Mouse (Mus musculus) embryonic facial prominence, embryonic 10.5 days (tissue): ENCODE results near the gene Ten1. TPM values are rescaled to one million over a fixed set of nuclear protein-coding genes. Genes with fewer than 3 reads are reported as not detected.
A peak's percentile ranks its signal among the peaks of the same experiment; 100 is the strongest.

ENCODE experiments used
- DNase-seq: peaks from one replicate; pipeline ENCODE4 v3.0.0-alpha.2; 2017; ENCODE audit warnings: low spot score
- H3K27ac ChIP-seq: fragments of 300-500 bp; sonication (generic); replicated peaks from 2 replicates; pipeline ENCODE4 v1.5.1; 2016; ENCODE audit warnings: mild to moderate bottlenecking
- H3K27me3 ChIP-seq: fragments of 300-500 bp; sonication (generic); replicated peaks from 2 replicates; pipeline ENCODE4 v1.6.1; 2016; ENCODE audit warnings: low read depth, mild to moderate bottlenecking; ENCODE audit not compliant: poor library complexity, severe bottlenecking
- H3K36me3 ChIP-seq: fragments of 300-500 bp; sonication (generic); replicated peaks from 2 replicates; pipeline ENCODE4 v1.6.1; 2016; ENCODE audit warnings: mild to moderate bottlenecking, moderate library complexity
- H3K4me1 ChIP-seq: fragments of 300-500 bp; sonication (generic); 2 replicates; pipeline ENCODE4 v1.6.1; 2016
- H3K4me3 ChIP-seq: fragments of 300-500 bp; sonication (generic); 2 replicates; pipeline ENCODE4 v1.5.1; 2016; ENCODE audit warnings: mild to moderate bottlenecking, moderate library complexity
- H3K9me3 ChIP-seq: fragments of 300-500 bp; sonication (generic); 2 replicates; pipeline ENCODE4 v1.6.1; 2016; ENCODE audit warnings: mild to moderate bottlenecking
- WGBS: fragments of 180-500 bp; shearing (Covaris S2); methylation state at CpG from one replicate; pipeline ENCODE4 v1.1.7; 2016; 5-methylcytosine and 5-hydroxymethylcytosine counted together
- polyA plus RNA-seq: library from polyadenylated mRNA; unstranded; fragments of >200 nt; fragmentation: Nextera tagmentation; extraction: Ambion mirVana; gene quantifications from 2 replicates; pipeline ENCODE4 v1.2.1, GENCODE M21; 2016

The Ten1 gene
- polyA plus RNA-seq, 1 experiment from 2014 or later = 65.6 TPM

GRCm38 (mm10) chr11:116176010-116176409 is 22.6 kb upstream of the Ten1 start:
- Histone ChIP-seq H3K4me3 (no peak overlapping the region), H3K27me3 (no peaks in the 10 kb centered on the region), H3K4me1 (peaks cover 3% of the 10 kb centered on the region; the same call in 1 of the 2 replicates), H3K9me3 (no peaks in the 10 kb centered on the region), H3K36me3 (peaks cover 92% of the 10 kb centered on the region), H3K27ac (no peak overlapping the region)
- DNase-seq = no peak
- WGBS = 86% methylated on average over 7 of the region's 7 CpGs

- no peak for DNase-seq
- Histone ChIP-seq H3K27ac (no peak overlapping the region), H3K36me3 (peaks cover 91% of the 10 kb centered on the region), H3K27me3 (no peaks in the 10 kb centered on the region), H3K9me3 (no peaks in the 10 kb centered on the region), H3K4me1 (no peaks in the 10 kb centered on the region), H3K4me3 (no peak overlapping the region)
- WGBS = 91% methylated on average over 20 of the region's 20 CpGs
Measured at GRCm38 (mm10) chr11:116178411-116179121, 20.1 kb upstream of the Ten1 start.

GRCm38 (mm10) chr11:116185836-116186235 is 12.8 kb upstream of the Ten1 start:
- H3K4me3 ChIP-seq = no peak overlapping the region
- H3K27me3 ChIP-seq = no peaks in the 10 kb centered on the region
- WGBS = 87% methylated on average over 3 of the region's 3 CpGs
- peaks cover 15% of the 10 kb centered on the region for H3K4me1 ChIP-seq
- no peak overlapping the region for H3K27ac ChIP-seq
- no peak for DNase-seq
- no peaks in the 10 kb centered on the region for H3K9me3 ChIP-seq
- peaks cover 76% of the 10 kb centered on the region for H3K36me3 ChIP-seq

- H3K27me3 ChIP-seq = no peaks in the 10 kb centered on the region
- no peak for DNase-seq
- 88% methylated on average over 11 of the region's 11 CpGs for WGBS
- peaks cover 15% of the 10 kb centered on the region for H3K4me1 ChIP-seq
- no peak overlapping the region for H3K4me3 ChIP-seq
- no peak overlapping the region; the same call in 1 of the 2 replicates for H3K27ac ChIP-seq
- no peaks in the 10 kb centered on the region for H3K9me3 ChIP-seq
- H3K36me3 ChIP-seq = peaks cover 79% of the 10 kb centered on the region
Measured at GRCm38 (mm10) chr11:116186360-116186759, 12.3 kb upstream of the Ten1 start.

GRCm38 (mm10) chr11:116187226-116187930 is 11.3 kb upstream of the Ten1 start:
- Histone ChIP-seq H3K4me3 (no peak overlapping the region), H3K9me3 (no peaks in the 10 kb centered on the region), H3K4me1 (peaks cover 15% of the 10 kb centered on the region), H3K27ac (peak overlapping the region; percentile 61; the same call in 1 of the 2 replicates), H3K36me3 (peaks cover 69% of the 10 kb centered on the region), H3K27me3 (no peaks in the 10 kb centered on the region)
- WGBS = 52% methylated on average over 11 of the region's 11 CpGs
- no peak for DNase-seq

- no peak for DNase-seq
- Histone ChIP-seq H3K27me3 (no peaks in the 10 kb centered on the region), H3K36me3 (peaks cover 25% of the 10 kb centered on the region), H3K27ac (no peak overlapping the region), H3K4me1 (peaks cover 13% of the 10 kb centered on the region), H3K9me3 (no peaks in the 10 kb centered on the region), H3K4me3 (no peak overlapping the region)
- WGBS = 97% methylated on average over 8 of the region's 8 CpGs
Measured at GRCm38 (mm10) chr11:116194619-116195018, 4.0 kb upstream of the Ten1 start.

- Histone ChIP-seq H3K27me3 (no peaks in the 10 kb centered on the region), H3K4me1 (peaks cover 15% of the 10 kb centered on the region), H3K9me3 (no peaks in the 10 kb centered on the region), H3K27ac (no peak overlapping the region), H3K36me3 (peaks cover 19% of the 10 kb centered on the region), H3K4me3 (no peak overlapping the region)
- no peak for DNase-seq
- WGBS = 79% methylated on average over 5 of the region's 5 CpGs
Measured at GRCm38 (mm10) chr11:116195252-116195651, 3.4 kb upstream of the Ten1 start.

- H3K27ac ChIP-seq = no peak overlapping the region
- H3K27me3 ChIP-seq = no peaks in the 10 kb centered on the region
- H3K4me3 ChIP-seq = no peak overlapping the region
- DNase-seq = no peak
- WGBS = 87% methylated on average over 3 of the region's 3 CpGs
- peaks cover 15% of the 10 kb centered on the region for H3K4me1 ChIP-seq
- no peaks in the 10 kb centered on the region for H3K9me3 ChIP-seq
- peaks cover 14% of the 10 kb centered on the region for H3K36me3 ChIP-seq
Measured at GRCm38 (mm10) chr11:116196336-116196735, 2.3 kb upstream of the Ten1 start.

GRCm38 (mm10) chr11:116196866-116197583 is 1.6 kb upstream of the Ten1 start:
- WGBS = 95% methylated on average over 18 of the region's 18 CpGs

GRCm38 (mm10) chr11:116197584-116197906 is 1.1 kb upstream of the Ten1 start:
- peak overlapping the region; percentile 91; the same call in 1 of the 2 replicates for H3K4me3 ChIP-seq
- WGBS = 92% methylated on average over 6 of the region's 6 CpGs

More at GRCm38 (mm10) chr11:116196866-116197583, 1.6 kb upstream of the Ten1 start:
- peaks cover 15% of the 10 kb centered on the region for H3K4me1 ChIP-seq
- peaks cover 13% of the 10 kb centered on the region for H3K36me3 ChIP-seq
- no peak overlapping the region for H3K27ac ChIP-seq
- H3K27me3 ChIP-seq = no peaks in the 10 kb centered on the region
- H3K4me3 ChIP-seq = peak overlapping the region; percentile 91; the same call in 1 of the 2 replicates
- no peak for DNase-seq
- H3K9me3 ChIP-seq = no peaks in the 10 kb centered on the region

GRCm38 (mm10) chr11:116198132-116198531 is 523 bp upstream of the Ten1 start:
- Histone ChIP-seq H3K9me3 (no peaks in the 10 kb centered on the region), H3K27ac (peak overlapping the region; percentile 99), H3K27me3 (no peaks in the 10 kb centered on the region), H3K4me1 (peaks cover 15% of the 10 kb centered on the region), H3K4me3 (peak overlapping the region; percentile 91), H3K36me3 (peaks cover 13% of the 10 kb centered on the region)
- no peak for DNase-seq
- WGBS = 28% methylated on average over 13 of the region's 13 CpGs

More at GRCm38 (mm10) chr11:116197584-116197906, 1.1 kb upstream of the Ten1 start:
- peaks cover 13% of the 10 kb centered on the region for H3K36me3 ChIP-seq
- peaks cover 15% of the 10 kb centered on the region for H3K4me1 ChIP-seq
- no peak for DNase-seq
- no peak overlapping the region for H3K27ac ChIP-seq
- no peaks in the 10 kb centered on the region for H3K9me3 ChIP-seq
- H3K27me3 ChIP-seq = no peaks in the 10 kb centered on the region

- H3K36me3 ChIP-seq = peaks cover 29% of the 10 kb centered on the region
- no peaks in the 10 kb centered on the region for H3K9me3 ChIP-seq
- H3K4me1 ChIP-seq = peaks cover 15% of the 10 kb centered on the region
- DNase-seq = no peak
- no peak overlapping the region for H3K4me3 ChIP-seq
- H3K27ac ChIP-seq = no peak overlapping the region
- H3K27me3 ChIP-seq = no peaks in the 10 kb centered on the region
- WGBS = 92% methylated on average over 2 of the region's 2 CpGs
Measured at GRCm38 (mm10) chr11:116201151-116201550, 2.5 kb downstream of the Ten1 start.
